Mouse (Mus musculus) liver, adult (tissue): ENCODE results near the gene Usp34.

Source experiments
- GATA4 ChIP-seq: IDR thresholded peaks from 2 replicates; pipeline ENCODE4 v1.6.1; 2014; ENCODE audit warnings: mild to moderate bottlenecking, low read length; ENCODE audit not compliant: insufficient replicate concordance

The Usp34 gene

DNA sequence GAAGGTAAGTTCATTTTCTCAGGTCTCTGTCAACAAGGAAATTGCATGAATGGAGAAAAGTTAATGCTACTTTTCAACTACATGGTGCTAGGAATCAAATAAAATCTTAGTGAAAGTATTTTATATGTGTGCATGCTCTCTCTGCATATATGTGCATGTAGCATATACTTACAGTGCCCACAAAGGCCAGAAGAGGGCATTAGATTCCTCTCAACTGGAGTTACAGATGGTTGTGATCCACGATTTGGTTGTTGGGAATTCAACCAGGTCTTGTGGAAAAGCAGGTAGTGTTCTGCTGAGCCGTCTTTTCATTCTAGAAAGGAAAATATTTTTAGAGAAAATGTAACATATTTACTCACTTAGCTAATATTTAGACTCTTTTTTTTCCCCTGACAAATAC is 129.4 kb downstream of the Usp34 start:
- no peak for TF ChIP-seq GATA4

DNA sequence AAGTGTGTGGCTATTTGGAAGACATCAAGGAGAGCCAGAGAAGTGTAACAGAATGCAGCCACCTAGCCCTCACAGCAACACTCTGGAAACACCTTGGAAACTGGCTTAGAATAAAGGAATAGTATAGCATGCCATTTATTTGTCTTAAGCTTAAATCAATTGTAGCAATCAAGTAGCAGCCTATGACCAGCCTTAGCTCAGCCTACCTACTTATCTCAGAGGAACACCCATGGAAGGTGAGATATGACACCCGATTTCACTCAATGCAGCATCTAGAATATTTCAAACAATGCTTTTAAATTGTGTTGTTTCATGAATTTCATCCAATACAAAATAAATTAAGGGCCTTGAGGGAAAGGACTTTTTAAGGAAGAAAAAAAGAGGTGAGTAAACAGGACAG is 183.3 kb downstream of the Usp34 start:
- no peak for TF ChIP-seq GATA4

DNA sequence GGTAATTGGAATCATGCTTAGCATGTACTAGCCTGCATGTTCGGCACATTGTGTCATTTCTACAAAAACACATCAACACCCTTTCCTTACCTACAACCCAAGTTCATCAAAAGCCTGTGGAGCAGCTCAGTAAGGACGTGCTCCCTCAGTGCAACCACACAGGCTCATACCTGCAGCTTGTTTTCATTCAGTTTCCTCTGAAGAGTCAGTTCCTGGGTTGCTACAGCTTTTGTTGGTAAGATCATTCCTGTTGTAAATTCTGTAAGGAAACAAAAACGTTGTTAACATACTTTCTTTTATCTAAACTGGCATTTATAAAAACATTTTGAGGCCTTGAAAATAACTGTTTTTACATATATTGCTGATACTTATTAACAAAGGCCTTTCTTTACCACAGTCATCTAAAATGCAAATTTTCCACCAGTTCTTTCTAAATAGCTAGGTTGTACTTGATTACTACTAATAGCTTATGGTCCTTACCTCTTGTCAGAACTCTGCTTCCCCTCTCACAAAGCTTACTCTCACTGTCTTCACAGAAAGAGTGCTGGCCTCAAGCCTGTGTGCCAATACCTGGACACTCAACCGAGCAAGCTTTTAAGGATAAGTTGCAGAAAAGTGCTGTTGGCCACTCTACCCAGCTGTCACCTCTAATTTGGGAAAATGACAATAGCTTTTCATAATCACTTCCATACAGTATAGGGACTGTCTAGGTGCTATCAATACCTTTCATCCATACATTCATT is 185.5 kb downstream of the Usp34 start:
- no peak for TF ChIP-seq GATA4

DNA sequence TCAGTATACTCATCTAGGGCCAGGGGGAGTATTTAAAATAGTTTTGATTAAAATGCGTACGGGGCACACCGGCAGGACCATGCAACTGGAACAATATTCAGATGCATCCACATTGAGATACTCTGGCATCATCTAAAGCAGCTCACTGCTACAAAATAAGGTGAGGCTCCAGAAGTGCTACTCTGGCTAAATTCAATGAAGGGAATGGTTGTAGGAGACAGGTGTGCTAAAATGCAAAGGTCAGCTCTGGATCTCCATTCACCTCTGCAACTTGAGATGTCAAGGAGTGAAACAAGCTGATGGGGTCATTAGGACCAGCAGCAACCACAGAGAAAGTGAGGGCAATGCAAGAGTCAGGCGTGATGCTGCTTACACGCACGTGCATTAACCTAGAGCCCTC is 188.5 kb downstream of the Usp34 start:
- no peak for TF ChIP-seq GATA4

DNA sequence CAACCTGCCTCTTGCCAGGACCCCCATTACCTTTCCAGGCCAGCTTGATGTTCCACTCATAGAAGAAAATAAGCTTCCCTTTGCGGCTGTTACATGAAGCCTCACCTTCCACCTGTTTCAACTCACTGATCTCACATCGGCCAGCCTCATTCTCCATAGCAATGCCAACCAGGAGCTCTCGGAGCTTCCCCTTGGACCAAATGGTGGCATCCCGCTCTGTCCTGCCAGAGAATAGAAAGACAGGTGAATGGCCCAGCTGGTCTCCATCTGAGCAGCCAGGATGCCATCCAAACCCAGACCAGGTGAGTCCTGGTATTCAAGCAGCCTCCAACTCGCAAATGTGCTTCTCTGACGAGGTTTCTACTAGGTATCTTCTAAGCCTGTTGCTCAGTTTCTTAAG is 190.0 kb downstream of the Usp34 start:
- TF ChIP-seq GATA4: no peak

DNA sequence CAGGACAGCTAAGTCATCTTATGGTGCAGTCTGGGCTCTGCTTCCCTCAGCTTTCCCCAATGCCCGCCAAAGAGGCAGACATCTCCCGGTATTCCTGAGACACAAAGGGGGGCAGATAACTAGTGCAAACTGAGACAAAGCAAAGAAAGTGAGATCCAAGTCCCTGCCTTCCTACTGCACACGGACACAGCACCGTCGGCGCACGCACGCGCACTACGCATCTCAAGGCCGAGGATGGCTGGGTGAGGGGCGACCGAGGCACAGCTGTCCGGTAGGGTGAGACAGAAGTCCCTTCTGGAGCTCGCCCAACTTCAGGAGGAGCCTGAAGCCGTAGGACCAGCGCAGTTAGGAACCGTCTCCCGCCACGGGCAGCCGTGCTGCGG is 190.6 kb downstream of the Usp34 start:
- TF ChIP-seq GATA4: no peak

DNA sequence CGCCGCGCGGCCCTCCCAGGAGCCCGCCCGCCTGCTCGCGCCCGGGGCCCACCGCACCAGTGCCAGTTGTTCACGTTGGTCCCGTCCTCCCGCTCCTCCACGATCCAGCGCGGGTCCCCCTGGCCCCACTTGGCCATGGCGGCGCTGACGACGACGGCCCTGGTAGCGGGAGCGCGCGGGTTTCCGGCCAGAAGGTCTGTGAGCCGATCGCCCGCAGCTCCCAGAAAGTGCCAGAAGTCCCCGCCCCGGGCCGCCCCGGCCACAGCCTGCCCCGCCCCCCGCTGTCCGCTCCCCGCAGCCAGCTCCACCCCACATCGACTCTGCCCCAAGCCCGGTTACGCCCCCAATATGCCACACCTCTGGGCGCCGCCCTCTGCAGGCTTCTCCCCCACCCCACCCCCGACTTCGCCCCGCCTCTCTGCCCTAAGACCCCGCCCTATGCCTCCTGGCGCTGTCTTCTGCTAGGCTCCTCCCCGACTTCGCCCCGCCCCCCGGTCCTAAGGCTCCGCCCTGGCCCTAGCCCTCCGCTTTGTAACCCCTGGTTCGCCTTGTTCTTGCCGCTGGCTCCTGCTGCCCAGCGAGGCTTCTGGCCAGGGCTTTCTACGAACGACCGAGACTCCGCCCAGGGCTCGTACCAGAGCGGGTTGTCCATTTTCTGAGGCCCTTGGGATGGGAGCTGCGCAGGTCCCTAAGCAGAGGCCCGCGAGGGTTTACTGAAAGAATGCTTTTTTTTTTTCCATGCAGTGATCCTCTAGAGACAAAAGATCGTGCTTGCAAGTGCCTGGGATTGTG is 191.2 kb downstream of the Usp34 start, which contains the start of gene Ahsa2:
Gene Ahsa2, minus strand, starts transcription at position 313 of the 792 bp plus-strand sequence.
- no peak for TF ChIP-seq GATA4

DNA sequence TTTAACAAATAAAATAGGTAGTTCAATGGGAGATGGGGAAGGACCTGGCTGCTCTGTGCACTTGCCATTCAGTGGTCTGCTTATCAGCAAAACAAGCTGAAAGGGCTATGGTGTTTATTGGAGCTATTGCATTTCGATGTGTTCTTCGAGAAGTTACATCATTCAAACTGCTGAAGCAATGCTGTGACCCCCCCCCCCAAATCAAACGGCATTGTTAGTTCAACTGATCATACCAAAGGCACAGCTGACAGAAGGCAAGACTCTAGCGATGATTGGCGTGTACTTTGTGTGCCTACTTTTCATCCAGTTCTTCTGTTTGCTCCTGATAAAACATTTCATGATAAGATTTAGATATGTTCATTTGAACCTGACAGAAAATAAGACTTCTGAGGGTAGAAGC is 191.9 kb downstream of the Usp34 start:
- TF ChIP-seq GATA4: no peak

DNA sequence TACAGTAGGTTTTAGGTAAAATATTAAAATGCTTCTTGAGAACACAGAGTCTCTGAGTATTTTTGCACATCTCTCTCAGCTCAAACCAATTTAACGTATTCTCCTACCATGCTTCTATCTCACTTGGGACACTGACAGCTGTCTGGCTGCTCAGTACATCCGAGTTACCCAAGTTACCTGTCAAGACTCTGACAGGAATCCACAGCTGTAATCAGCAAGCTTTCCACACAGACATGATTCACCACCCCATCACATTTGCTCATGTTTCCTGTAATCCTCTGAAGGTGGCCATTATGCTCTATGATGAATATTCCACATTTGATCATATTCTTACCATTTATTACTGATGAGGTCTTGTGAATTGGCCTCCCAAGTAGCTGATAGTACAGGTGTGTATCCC is 208.6 kb downstream of the Usp34 start:
- TF ChIP-seq GATA4: no peak

DNA sequence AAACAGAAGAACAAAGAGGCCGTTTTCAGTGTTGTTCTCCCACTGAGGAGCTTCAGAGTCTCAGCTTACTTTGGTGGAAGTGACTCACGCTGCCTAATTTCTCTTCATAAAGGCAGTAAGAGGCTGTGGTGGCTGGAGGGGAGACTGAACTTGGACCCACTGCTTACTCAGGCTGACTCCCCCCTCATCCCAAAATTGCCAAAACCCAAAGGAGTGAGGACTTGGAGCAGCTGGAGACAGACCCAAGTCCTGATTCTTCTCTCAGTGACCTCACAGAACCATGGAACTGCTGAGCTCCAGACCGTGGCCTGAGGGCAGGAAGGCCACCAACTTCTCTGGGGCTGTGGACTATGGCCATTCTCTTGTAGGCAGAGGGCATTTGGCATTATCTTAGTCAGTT is 212.3 kb downstream of the Usp34 start:
- no peak for TF ChIP-seq GATA4

DNA sequence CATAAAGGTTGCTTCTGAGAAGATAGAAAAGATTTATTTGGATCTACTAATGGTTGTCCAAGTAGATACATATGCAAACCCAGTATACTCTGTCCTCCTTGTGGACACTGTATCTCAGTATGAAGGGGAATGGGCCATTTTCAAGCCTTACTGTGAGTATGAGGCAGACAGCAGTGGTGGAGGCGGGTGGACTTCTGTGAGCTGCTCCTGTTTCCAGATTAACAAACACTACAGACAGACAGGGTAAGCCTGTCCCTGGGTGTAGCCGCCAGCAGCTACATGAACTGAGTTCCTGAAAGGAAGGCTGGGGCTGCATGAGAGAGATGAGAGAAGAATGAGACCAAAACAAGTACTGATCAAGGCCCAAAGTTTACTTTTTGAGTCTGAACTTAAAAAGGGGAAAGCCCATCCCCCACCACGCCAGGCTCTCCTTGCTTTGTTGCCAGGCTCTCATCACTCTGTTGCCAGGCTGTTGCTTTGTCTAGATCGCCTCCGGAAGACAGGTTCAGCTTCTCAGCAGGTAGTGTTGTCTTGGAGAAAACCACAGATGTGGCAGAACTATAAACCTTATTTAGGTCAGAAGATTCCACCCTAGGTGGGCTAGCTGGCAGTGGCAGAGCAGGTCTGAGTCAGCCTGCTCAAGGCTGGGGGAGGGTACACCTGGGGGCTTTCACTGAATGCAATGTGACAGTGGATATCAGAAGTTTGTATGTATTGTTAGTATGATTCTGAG is 213.9 kb downstream of the Usp34 start, which contains the start of gene 1700093K21Rik:
Gene 1700093K21Rik, minus strand, starts transcription at position 683 of the 733 bp plus-strand sequence.
- no peak for TF ChIP-seq GATA4

DNA sequence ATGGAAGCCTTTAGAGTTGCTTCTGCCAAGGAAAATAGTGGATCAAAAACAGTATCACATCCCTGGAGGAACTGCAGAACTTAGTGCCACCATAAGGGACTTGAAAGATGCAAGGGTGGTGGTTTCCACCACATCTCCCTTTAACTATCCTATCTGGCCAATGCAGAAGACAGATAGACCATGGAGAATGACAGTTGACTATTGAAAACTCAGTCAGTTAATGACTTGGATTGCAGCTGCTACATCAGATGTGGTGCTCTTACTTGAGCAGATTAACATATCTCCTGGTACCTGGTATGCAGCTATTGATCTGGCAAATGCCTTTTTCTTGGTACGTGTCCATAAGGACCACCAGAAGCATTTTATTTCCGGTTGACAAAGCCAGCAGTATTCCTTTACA is 230.8 kb downstream of the Usp34 start:
- no peak for TF ChIP-seq GATA4
